Mouse (Mus musculus) thymus, adult 2 months (tissue): Measurements from ENCODE around the gene Kctd20.

Experiments
- CTCF ChIP-seq: fragments of 200-500 bp; IDR thresholded peaks from 2 replicates; pipeline ENCODE4 v1.5.1; 2012; ENCODE audit warnings: mild to moderate bottlenecking, control low read depth, low read length, moderate library complexity, borderline replicate concordance; ENCODE audit not compliant: control insufficient read depth, poor library complexity, insufficient read depth; ENCODE audit errors: extremely low read depth
- POLR2A ChIP-seq: fragments of 200-500 bp; IDR thresholded peaks from 2 replicates; pipeline ENCODE4 v1.6.1; 2012; ENCODE audit warnings: mild to moderate bottlenecking, low read length, control low read depth, moderate library complexity; ENCODE audit not compliant: control insufficient read depth, poor library complexity, insufficient read depth; ENCODE audit errors: extremely low read depth

GRCm38 (mm10) chr17:29015638-29016037 is 63.9 kb downstream of the Kctd20 start:
- no peak; the same call in 1 of the 2 replicates for TF ChIP-seq CTCF
- TF ChIP-seq POLR2A = no peak
